Mouse (Mus musculus): ENCODE results near the gene Rbm42. TPM values are rescaled to one million over a fixed set of nuclear protein-coding genes. Genes with fewer than 3 reads are reported as not detected.

Rbm42 gene
- total RNA-seq, 2 experiments from 2014 or later, result 75.3 to 79.9 TPM

DNA sequence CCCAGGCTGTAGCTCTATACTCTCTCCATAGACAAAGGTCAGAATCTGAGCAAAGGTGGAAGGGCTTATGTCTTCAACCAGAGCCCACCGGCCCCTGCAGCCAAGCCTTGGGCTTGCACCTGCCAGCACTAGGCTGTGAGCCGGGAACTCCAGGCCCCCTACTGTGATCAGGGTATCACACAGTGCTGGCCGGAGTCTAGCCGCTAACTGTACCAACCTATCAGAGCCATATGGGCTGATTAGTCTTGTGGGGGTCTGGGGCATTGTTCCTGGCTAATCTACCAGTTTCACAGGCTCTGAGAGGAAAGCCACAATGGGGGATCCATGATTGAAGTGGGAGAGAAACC is 58.5 kb downstream of the Rbm42 start:
- no peak for DNase-seq (ENCODE audit: low spot score in 2 of 2)

Other genes with a start within 250 kb of the Rbm42 start
- 10 to 100 TPM; 21.9 to 24.0 TPM for gene Tyrobp, start 236.6 kb downstream of the Rbm42 start, total RNA-seq (2021)
- gene Hcst, start 230.5 kb downstream of the Rbm42 start, total RNA-seq (2021), result 1 to 10 TPM in 1 of 2 experiments, under 1 TPM in 1; 0.91 to 1.8 TPM
- 1 to 10 TPM; 2.2 to 3.0 TPM for gene Nfkbid, start 228.6 kb downstream of the Rbm42 start, total RNA-seq (2021)
- 100 to 1,000 TPM; 831 to 849 TPM for gene Aplp1, start 204.8 kb downstream of the Rbm42 start, total RNA-seq (2021)
- 1 to 10 TPM; 3.9 to 5.3 TPM for gene Kirrel2, start 192.6 kb downstream of the Rbm42 start, total RNA-seq (2021)
- under 1 TPM; 0.55 to 0.62 TPM for gene Nphs1, start 192.0 kb downstream of the Rbm42 start, total RNA-seq (2021)
- under 1 TPM in 1 of 2 experiments, not detected in 1; 0.69 TPM for gene Prodh2, start 156.7 kb downstream of the Rbm42 start, total RNA-seq (2021)
- gene Arhgap33, start 115.3 kb downstream of the Rbm42 start, total RNA-seq (2021), result 100 to 1,000 TPM; 218 to 232 TPM
- 1 to 10 TPM; 5.3 to 5.6 TPM for gene Hspb6, start 98.1 kb downstream of the Rbm42 start, total RNA-seq (2021)
- gene Proser3, start 98.0 kb downstream of the Rbm42 start, total RNA-seq (2021), result 1 to 10 TPM; 3.4 to 4.4 TPM
- gene Lin37, start 90.5 kb downstream of the Rbm42 start, total RNA-seq (2021), result 10 to 100 TPM; 28.2 to 36.6 TPM
- gene U2af1l4, start 87.0 kb downstream of the Rbm42 start, total RNA-seq (2021), result 10 to 100 TPM; 49.4 to 52.5 TPM
- gene Gm49396, start 87.0 kb downstream of the Rbm42 start, total RNA-seq (2021), result 1 to 10 TPM; 4.8 to 5.8 TPM
- 10 to 100 TPM; 79.4 to 87.1 TPM for gene Psenen, start 86.7 kb downstream of the Rbm42 start, total RNA-seq (2021)
- 1 to 10 TPM; 2.4 to 2.8 TPM for gene Igflr1, start 84.9 kb downstream of the Rbm42 start, total RNA-seq (2021)
- gene Kmt2b, start 61.6 kb downstream of the Rbm42 start, total RNA-seq (2021), result 10 to 100 TPM; 57.8 to 59.8 TPM
- not detected for gene Zbtb32, start 51.4 kb downstream of the Rbm42 start, total RNA-seq (2021)
- under 1 TPM; 0.22 to 0.34 TPM for gene Upk1a, start 37.5 kb downstream of the Rbm42 start, total RNA-seq (2021)
- gene Cox6b1, start 24.2 kb downstream of the Rbm42 start, total RNA-seq (2021), result 100 to 1,000 TPM; 719 to 852 TPM
- gene Etv2, start 14.5 kb downstream of the Rbm42 start, total RNA-seq (2021), result not detected
- gene Haus5, start 14.7 kb upstream of the Rbm42 start, total RNA-seq (2021), result 1 to 10 TPM; 7.0 to 7.4 TPM
- gene Pmis2, start 21.3 kb upstream of the Rbm42 start, total RNA-seq (2021), result not detected
- gene 2200002J24Rik, start 48.6 kb upstream of the Rbm42 start, total RNA-seq (2021), result not detected
- gene Atp4a, start 61.9 kb upstream of the Rbm42 start, total RNA-seq (2021), result 1 to 10 TPM; 3.1 to 3.8 TPM
- 100 to 1,000 TPM; 117 to 141 TPM for gene Tmem147, start 79.2 kb upstream of the Rbm42 start, total RNA-seq (2021)
- gene Gapdhs, start 93.4 kb upstream of the Rbm42 start, total RNA-seq (2021), result not detected
- gene Sbsn, start 101.2 kb upstream of the Rbm42 start, total RNA-seq (2021), result 10 to 100 TPM in 1 of 2 experiments, 1 to 10 TPM in 1; 7.7 to 10.4 TPM
- gene Dmkn, start 113.4 kb upstream of the Rbm42 start, total RNA-seq (2021), result 1 to 10 TPM; 1.2 to 1.5 TPM
- gene Krtdap, start 137.6 kb upstream of the Rbm42 start, total RNA-seq (2021), result not detected
- under 1 TPM in 1 of 2 experiments, not detected in 1; 0.25 TPM for gene Ffar2, start 173.5 kb upstream of the Rbm42 start, total RNA-seq (2021)
- gene Ffar3, start 205.9 kb upstream of the Rbm42 start, total RNA-seq (2021), result not detected
- gene Ffar1, start 211.2 kb upstream of the Rbm42 start, total RNA-seq (2021), result not detected
- gene Cd22, start 230.0 kb upstream of the Rbm42 start, total RNA-seq (2021), result not detected